Mouse (Mus musculus): Measurements from ENCODE around the gene Slc23a4.

Slc23a4 gene

DNA sequence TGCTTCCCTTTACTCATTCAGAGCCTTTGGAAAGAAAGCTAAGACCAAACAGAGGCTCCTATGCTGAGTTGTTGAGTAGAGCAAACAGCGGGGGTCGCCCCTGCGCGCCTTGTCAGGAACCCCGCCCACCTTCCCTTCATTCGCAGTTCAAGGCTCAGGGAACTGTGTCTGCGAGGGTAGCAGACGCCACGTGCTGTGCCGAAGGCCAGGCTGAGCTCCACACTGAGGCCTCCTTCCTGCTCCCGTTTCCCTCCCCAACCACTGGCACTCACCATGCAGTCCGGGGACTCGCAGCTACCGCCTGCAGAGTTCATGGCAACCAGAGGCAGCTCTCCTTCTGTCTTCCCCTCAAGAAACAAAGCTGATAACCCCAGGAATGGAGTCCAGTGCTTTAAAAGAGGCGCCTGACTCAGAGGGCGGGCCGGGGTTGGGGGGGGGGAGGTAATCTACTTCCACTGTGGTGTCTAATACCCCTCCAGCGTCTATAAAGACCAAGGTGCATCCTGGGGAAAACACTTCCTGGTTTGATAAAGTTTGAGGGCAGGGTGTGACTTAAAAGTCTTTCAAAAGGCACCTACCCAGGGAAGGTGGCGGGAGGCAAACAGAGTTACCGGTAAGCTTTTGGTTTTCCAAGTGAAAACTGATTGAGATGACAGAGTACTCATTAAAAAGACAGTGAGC, at the start of gene Slc23a4:
Gene Slc23a4, minus strand, starts transcription at position 324 of the 681 bp plus-strand sequence.
- DNase-seq (ENCODE audit: low spot score in 2 of 2): no peak

DNA sequence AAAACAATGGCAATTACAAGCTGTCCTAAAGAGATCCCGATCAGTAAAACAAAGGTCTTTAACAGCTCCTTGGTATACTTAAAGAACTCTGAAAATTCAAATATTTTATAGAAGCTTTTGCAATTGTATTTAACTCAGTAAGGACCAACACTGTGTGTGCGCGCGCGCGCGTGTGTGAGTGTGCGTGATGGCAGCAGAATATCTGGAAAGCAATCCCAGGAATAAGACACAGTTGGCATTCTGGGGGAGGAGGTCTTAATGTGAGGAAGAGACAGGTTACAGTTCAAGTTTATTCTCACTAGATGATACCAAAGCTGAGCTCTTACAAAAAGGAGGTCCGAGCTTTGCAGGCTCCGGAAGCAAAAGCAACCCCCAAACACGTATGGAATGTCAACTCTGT, 45.1 kb upstream of the Slc23a4 start:
- DNase-seq (ENCODE audit: low spot score in 2 of 2): no peak

DNA sequence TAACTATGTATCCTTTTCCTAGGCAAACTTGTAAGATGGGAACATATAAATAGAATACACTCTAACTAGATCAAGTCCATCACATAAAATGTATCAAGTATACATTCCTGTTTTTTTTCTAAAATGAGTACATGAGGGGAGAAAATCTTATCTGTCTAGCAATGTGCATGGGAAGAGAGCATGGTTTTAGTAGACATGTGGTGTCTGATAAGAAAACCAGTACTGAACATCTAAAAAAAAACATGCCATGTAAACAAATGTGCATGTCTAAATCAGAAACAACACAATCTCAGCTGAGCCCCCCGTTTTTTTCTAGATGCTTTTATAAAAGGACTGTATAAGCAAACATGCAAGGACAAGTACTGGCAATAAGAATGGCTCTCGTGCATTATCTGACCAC, 44.5 kb upstream of the Slc23a4 start:
- no peak for DNase-seq (ENCODE audit: low spot score in 2 of 2)

DNA sequence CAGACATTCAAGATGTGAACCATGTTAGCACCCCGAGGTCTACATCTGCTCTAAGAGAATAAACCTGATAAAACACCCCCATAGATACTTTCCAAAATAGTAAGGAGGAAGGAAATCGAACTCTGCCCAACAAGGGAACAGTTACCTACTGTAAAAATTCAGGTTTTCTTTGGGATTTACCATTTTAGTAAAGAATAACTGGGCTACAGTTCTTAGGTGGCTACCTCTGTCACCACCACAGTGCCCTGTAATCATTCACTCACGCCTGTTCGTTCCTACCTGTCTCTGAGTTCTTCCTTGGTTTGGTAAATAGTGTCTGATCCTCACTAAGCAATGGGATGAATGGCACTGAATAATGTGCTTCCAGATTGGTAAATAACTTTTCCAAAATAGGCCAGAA, 42.6 kb upstream of the Slc23a4 start:
- DNase-seq (ENCODE audit: low spot score in 2 of 2): no peak

DNA sequence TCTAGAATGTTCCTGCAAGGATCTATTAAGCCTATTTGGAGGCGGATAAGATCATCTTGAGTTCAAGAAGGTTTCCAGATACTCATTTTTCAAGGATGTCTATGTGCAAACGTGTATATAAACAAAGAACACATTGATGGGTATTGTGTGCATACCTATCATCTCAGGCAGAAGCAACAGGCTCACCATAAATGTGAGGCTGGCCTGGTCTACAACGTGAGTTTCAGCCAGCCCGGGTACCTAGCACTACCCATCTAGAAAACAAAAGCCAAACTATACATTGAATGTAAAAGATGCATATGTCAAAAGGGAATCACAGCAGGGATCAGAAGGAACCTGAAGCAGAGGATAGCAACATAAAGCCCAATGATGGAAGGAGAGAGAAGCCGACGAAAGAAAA, 42.0 kb upstream of the Slc23a4 start:
- DNase-seq (ENCODE audit: low spot score in 2 of 2): no peak

DNA sequence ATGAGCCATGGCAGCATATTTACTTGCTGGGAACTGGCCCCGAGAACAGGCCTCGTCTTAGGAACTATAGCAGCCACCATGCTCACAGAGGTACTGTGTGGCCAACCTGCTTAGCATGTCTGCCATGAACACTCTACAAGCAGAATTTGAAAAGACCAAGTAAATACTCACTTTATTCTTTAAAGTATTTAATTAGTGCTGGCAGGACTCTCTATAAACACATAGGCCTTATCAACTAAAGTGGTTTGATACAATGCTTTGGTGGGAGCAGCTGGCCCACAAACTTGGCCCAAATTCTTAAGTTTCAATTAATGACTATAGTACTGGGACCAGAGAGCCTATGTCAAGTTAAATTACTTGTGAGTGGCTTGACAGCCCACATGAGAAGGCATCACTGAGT, 39.8 kb upstream of the Slc23a4 start:
- no peak for DNase-seq (ENCODE audit: low spot score in 2 of 2)

DNA sequence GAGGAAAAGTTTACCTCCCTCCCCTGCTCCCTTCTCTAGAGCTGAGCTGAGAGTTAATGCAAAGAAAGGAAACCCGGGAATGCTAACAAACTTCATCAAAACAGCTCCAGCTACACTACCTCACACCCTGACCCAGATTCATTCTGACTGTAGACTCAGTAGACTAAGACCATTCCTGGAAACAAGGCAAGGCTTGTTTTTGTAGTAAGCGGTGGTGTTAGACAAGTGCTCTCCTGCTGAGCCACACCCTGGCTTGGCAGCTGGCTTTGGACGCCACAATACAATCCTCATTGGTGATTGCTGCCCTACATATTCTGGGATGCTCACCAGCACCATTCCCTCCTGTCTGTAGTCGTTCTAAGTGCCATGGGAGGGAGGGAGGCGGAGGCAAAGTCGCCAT, 39.1 kb upstream of the Slc23a4 start:
- peak in 1 of 2 experiments; percentile 2 for DNase-seq (ENCODE audit: low spot score in 2 of 2)

DNA sequence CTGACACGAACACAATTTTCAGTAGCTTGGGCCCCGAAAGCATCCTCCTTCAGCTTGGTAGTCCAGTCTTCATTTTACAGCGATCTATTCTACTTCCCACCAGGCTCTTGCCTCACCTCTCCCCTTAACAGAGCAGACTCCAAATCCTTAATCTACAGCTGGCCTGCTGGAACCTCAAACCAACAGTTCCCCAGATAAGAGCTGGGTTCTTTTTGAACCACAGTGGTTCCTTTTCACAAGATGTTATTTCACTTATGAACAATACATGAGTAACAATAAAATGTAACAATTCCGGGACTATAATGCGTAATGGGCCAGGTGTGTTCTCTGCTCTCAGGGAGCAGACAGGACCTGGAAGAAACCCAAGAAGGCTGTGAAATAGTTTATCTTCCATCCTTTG, 28.4 kb upstream of the Slc23a4 start:
- no peak for DNase-seq (ENCODE audit: low spot score in 2 of 2)

DNA sequence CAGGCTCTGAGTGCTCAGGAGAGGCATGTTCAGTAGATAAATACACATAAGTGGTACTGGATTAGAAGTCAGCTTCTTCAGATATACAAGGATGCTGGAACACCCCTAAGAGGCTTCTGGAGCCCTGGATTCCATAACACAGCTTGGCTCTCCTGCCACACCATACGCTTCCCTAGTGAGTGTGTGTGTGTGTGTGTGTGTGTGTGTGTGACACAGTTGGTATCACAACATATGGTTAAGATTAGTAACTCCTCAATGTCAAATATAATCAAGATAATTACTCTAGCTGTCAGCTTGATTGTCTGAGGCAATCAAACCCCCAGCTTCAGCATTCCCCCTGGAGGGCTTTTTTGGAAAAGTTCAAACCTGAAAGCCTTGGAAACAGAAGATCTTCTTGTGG, 23.7 kb upstream of the Slc23a4 start:
- DNase-seq (ENCODE audit: low spot score in 2 of 2): no peak

DNA sequence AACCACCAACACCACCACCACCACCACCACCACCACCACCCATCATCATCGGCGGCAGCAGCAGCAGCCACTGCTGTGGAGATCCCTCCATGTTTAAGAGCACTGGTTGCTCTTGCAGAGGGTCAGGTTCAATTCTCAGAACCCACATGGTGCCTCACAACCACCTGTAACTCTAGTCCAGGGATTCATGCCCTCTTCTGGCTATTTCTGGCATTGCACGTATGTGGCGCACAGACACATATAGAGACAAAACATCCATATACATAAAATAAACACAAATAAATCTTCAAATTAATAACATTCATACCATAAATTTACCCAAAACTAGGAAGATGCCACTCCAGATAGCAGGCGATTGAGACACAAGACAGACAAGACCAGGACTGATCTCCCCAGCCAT, 22.5 kb upstream of the Slc23a4 start:
- DNase-seq (ENCODE audit: low spot score in 2 of 2): no peak

DNA sequence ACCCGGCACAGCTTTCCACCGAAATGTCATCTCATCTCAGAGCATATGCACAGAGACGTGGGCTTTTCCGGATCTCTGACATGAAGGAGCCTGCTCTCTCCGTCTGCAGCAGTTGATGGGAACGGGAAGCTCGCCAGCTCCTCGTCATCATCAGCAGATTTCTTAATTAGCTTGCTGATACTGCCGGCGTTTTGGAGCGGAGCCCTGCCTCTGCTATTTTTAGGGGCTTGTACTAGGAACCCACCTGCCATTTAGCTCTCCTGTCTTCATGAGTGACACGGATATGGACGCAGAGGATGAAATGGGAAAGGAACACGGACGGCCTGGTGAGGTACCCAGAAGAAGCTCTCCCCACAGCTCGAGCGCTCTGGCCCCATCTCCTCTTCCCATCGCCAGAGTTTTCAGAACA, 14.1 kb upstream of the Slc23a4 start:
- peak; percentile 11 to 43 for DNase-seq (ENCODE audit: low spot score in 2 of 2)

DNA sequence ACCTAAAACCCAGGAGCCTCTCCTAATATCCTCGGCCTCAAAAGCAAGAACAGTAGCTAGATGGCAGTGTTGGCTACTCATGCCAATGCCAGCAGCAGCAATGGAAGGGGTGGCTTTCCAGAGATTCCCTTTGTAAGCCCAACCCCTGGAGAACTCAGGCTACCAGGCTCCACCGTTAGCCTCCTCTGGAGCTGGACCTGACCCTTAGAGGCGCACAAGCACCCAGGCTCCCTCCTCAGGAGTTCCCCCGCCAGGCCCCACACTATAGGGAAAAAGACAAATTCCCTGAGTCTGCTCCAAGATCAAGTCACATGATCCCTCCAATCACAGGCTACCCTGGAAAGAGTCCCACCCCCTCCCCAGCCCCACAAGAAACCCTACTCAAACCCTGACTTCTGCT, 10.9 kb upstream of the Slc23a4 start:
- DNase-seq (ENCODE audit: low spot score in 2 of 2): peak in 1 of 2 experiments; percentile 5

DNA sequence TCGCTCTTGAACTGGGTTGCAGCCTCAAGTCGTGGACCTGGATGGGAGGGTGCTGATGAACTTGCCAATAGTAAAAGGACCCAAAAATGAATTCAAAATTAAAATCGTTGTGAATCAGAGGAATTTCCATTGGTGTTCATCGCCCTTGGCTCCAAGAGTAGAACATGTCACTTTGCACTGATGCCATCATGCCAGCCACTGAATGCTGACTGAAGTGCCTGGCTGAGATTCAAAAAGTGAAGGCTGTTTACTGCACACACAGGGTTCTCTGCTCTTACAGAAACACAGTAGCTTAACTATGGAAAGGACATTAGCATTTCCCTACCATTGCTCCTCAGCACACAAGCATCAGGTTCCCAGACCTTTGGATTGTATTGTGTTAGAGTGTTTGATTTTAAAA, 8.3 kb upstream of the Slc23a4 start:
- DNase-seq (ENCODE audit: low spot score in 2 of 2): no peak

DNA sequence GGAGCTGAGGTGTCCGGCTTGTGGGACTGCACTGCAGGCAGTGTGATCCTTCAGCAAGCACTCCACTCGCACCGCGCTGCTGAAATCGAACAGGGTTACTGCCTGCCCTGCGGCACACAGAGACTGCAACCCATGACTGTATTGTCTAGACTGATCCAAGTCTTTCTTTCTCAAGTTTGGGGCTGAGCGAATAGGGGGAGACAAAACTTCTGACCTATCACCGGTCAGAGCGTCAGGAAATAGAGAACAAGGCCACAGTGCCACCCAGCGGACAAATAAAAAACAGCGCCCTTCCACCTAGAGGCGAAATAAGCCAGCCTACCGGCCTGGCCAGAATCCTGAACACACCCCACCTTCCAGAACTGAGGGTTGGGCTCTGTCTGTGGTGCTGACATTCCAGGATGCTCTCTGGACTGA, 7.1 kb upstream of the Slc23a4 start:
- DNase-seq (ENCODE audit: low spot score in 2 of 2): peak; percentile 75 to 76

DNA sequence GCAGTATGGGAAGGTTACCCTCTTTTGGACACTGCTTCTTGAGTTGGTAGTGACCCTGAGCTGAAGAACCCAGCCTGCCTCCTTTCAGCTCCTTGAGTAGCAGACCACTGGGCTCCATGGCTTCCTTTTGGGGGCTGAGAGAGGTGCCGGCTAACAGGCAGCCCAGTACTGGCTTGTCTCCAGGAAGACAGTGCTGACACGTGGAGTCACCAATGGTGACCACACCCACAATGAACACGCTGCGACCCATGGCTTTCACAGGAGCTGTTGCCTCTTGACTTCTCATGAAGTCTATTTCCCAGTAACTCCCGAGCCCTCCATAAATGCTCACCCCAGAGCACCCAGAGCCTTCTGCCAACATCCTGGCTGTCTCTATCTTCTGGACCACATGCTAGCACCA, 6.5 kb upstream of the Slc23a4 start:
- peak in 1 of 2 experiments; percentile 8 for DNase-seq (ENCODE audit: low spot score in 2 of 2)

DNA sequence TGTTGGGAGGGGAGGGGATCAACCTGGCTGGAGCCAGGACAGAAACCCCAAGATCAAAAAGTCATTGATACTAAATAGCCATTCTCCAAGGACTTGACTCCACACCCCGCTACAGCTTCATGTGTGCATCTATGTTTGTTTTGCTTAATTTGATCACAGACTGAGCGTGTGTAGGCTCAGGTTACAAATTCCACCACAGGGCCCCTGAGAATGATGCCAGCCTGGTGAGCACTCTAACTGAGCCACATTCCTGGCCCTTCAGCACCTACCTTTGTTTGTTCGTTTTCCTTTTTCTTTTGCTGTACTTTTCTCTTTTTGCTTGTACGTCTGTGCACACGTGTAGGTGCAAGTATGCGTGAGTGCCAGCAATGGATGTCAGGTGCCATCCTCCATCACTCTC, 1.1 kb upstream of the Slc23a4 start:
- no peak for DNase-seq (ENCODE audit: low spot score in 2 of 2)

DNA sequence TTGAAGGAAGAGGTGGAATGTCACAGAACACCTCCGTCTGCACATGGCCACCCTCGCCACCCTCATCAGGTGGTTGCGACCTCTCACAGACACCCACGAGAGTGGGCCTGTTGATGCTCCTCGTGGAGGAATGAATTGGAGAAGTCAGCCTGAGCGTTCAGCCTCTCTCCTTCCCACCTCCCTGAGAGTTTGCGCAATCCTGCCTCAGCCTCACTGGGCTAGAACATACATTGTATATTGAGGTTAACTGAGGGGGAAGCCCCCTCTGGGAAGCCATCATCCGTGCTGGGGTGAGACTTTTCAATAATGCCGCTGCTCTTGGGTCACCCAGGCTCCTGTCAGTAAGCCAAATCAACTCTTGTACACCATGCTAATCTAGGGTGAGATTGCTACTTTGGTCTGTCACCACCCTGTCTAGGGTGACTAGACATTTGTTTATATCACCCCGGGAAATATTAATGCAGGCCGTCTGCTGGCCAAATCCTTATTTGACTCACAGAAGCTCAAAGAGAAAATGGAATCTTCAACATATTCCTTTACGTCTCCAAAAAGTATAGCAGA, 1.0 kb downstream of the Slc23a4 start:
- no peak for DNase-seq (ENCODE audit: low spot score in 2 of 2)

DNA sequence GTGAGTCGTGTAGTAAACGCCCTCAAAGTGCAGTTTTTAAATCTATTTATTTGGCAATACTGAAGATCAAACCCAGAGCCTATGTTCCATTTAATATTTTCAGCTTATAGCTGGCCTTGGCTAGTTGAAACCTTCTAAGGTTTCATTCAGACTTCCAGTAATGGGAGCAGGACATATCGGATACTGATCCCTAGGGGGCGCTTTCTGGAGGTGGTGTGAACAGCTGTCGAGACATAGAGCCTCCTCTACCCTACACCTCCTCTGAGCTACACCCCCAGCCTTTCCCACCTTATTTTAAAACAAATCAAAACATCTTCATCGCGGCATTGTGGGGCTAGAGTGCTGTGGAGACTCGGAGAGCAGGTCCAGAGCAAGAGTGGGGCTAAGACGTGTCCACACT, 7.5 kb downstream of the Slc23a4 start:
- no peak for DNase-seq (ENCODE audit: low spot score in 2 of 2)

DNA sequence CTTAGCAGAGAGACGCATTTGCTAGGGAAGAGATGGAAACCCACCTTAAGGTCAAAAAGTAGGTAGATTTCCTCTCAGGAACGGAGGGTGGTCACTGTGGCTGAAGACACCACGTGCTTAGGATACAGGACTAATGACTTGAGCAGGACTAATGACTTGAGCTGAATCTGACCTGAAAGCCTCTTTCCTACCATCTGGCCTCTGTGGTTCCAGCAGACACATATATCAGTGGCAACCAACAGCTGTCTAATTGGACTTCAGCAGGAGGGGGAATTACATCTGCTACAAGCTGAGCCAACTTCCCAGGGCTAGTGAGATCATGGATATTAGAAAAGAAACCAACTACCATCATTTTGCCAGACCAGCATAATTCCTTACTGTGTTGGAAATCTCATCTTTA, 8.9 kb downstream of the Slc23a4 start:
- no peak for DNase-seq (ENCODE audit: low spot score in 2 of 2)

DNA sequence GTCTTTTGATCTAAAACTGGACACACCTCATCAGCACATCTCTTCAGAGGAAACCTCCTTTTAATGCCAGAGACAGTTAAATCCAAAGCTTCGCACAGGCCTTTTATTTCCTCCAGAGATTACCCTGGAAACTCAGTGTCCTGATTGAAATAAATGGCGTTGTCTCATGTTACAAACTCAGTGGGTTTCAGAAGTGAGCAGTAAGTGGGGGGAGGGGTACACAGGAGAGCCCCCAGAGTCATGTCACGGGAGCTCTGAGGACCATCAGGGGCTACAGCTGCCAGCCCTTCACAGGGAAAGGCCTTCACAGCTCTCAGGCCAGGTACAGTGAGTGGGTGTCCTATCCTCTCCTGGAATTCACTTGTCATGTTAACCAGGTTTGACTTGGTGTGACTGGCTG, 17.0 kb downstream of the Slc23a4 start:
- DNase-seq (ENCODE audit: low spot score in 2 of 2): no peak

DNA sequence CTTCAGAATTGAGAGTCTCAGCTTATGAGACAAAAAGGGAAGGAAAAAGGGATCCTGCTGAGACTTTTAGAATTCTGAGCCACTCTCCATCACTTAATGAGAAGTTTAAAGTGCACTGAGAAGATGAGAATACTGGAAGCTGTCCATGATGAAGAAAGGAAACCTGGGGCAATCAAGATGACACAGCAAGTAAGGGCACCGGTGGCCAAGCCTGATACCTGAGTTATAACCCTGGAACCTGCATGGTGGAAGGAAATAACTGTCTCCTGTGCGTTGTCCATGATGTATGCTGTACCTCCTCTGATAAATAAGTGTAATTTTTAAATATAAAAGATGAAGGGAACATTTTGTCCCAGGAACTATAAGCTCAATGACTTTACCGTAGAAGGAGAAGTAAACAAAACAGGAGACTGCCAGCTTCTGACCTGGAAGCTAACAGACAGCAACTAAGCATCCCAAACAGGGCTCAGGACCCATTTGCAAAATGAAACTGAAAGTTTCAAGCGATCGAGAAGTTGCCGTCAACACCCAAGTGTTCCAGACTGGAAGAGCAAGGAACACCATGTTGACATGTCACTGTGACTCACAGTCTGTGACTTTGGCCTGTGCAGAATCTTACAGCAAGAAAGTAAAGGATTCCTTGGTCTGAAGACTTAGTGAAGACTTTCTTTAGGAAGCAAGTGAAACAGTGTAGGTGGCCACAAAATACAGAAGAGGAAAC, 22.2 kb downstream of the Slc23a4 start:
- peak in 1 of 2 experiments; percentile 5 for DNase-seq (ENCODE audit: low spot score in 2 of 2)

DNA sequence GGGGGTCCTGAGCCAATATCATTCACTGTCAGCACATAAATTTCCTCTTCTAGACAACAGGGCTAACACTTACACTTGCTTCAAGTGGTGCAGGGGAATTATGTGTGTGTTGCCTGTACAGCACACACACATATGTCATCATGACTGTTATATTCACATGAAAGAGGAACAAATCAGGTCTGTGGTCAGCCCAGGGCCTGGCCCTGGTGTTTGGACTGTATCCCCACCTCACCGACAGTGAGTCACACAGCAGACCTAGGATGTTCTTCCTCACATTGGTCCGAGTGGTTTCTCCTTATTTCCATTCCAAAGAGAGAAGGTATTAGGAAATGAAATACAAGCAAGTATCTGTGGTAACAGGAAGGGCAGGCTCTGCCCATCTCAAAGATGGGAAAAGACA, 23.7 kb downstream of the Slc23a4 start:
- DNase-seq (ENCODE audit: low spot score in 2 of 2): no peak

DNA sequence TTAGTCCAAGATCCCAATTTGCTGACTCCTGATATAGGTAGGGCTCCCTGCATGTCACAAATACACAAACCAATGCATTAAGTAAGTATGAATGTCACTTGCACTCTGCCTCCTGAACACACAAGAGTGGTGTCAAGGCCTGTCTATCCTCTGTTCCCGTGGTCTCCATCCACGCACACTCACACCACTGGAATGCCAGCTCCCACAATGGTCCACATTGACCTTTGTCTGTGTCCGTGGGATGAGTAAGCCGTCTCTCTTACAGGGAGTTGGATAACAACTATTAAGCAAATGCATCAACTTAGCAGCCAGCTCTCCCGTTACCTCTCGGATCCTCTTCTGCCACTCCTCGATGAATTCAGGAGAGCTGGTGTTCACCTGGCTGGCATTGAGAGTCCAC, 29.1 kb downstream of the Slc23a4 start:
- DNase-seq (ENCODE audit: low spot score in 2 of 2): no peak

Data from heart, adult 9 months (tissue).